Mouse (Mus musculus) liver, postnatal 0 days (tissue): ENCODE measurements around the gene Gm20388. TPM values are rescaled to one million over a fixed set of nuclear protein-coding genes. Genes with fewer than 3 reads are reported as not detected.

Source experiments
- ATAC-seq: fragments of 200-750 bp; cut with Nextera tagmentation; 2 replicates; pipeline ENCODE4 v1.8.0; 2017; ENCODE audit warnings: mild to moderate bottlenecking, moderate library complexity
- DNase-seq: peaks from one replicate; pipeline ENCODE4 v3.0.0-alpha.2; 2016
- H3K27ac ChIP-seq: fragments of 300-500 bp; sonication (generic); 2 replicates; pipeline ENCODE4 v1.5.1; 2014; ENCODE audit warnings: antibody characterized with exemption, moderate library complexity, mild to moderate bottlenecking, low read depth
- H3K27me3 ChIP-seq: fragments of 300-500 bp; sonication (generic); 2 replicates; pipeline ENCODE4 v1.6.1; 2014; ENCODE audit warnings: low read length, control low read depth, mixed read lengths; ENCODE audit not compliant: insufficient read depth
- H3K36me3 ChIP-seq: fragments of 300-500 bp; sonication (generic); replicated peaks from 2 replicates; pipeline ENCODE4 v1.6.1; 2014; ENCODE audit warnings: mild to moderate bottlenecking, control low read depth, low read length, moderate library complexity, mixed read lengths; ENCODE audit not compliant: insufficient read depth
- H3K4me1 ChIP-seq: fragments of 300-500 bp; sonication (generic); 2 replicates; pipeline ENCODE4 v1.6.1; 2014; ENCODE audit warnings: antibody characterized with exemption, mild to moderate bottlenecking, control low read depth; ENCODE audit not compliant: insufficient read depth
- H3K4me2 ChIP-seq: fragments of 300-500 bp; sonication (generic); 2 replicates; pipeline ENCODE4 v1.6.1; 2014; ENCODE audit warnings: low read depth, mild to moderate bottlenecking, low read length, moderate library complexity, mixed read lengths
- H3K4me3 ChIP-seq: fragments of 300-500 bp; sonication (generic); 2 replicates; pipeline ENCODE4 v1.5.1; 2014; ENCODE audit warnings: low read depth, low read length
- H3K9ac ChIP-seq: fragments of 300-500 bp; sonication (generic); replicated peaks from 2 replicates; pipeline ENCODE4 v1.6.1; 2014; ENCODE audit warnings: mild to moderate bottlenecking, moderate library complexity
- H3K9me3 ChIP-seq: fragments of 300-500 bp; sonication (generic); 2 replicates; pipeline ENCODE4 v1.6.1; 2016; ENCODE audit warnings: mild to moderate bottlenecking, control low read depth, low read length, mixed read lengths
- CTCF ChIP-seq: sonication (generic); IDR thresholded peaks from 2 replicates; pipeline ENCODE4 v1.5.1; 2016; ENCODE audit warnings: antibody characterized with exemption, low read depth
- EP300 ChIP-seq: IDR thresholded peaks from 2 replicates; pipeline ENCODE4 v1.6.1; 2016; ENCODE audit warnings: antibody characterized with exemption, low read depth, mild to moderate bottlenecking
- WGBS: fragments of 180-500 bp; shearing (Covaris S2); extraction: QIAGEN DNeasy Blood & Tissue Kit; methylation state at CpG from one replicate; pipeline ENCODE4 v1.1.7; 2014; ENCODE audit not compliant: insufficient replicate concordance; 5-methylcytosine and 5-hydroxymethylcytosine counted together
- polyA plus RNA-seq: library from polyadenylated mRNA; unstranded; fragments of >200 nt; fragmentation: Nextera tagmentation; extraction: Ambion mirVana; gene quantifications from 2 replicates; pipeline ENCODE4 v1.2.1, GENCODE M21; 2015

Gm20388 gene
- polyA plus RNA-seq, 1 experiment from 2014 or later: not detected

DNA sequence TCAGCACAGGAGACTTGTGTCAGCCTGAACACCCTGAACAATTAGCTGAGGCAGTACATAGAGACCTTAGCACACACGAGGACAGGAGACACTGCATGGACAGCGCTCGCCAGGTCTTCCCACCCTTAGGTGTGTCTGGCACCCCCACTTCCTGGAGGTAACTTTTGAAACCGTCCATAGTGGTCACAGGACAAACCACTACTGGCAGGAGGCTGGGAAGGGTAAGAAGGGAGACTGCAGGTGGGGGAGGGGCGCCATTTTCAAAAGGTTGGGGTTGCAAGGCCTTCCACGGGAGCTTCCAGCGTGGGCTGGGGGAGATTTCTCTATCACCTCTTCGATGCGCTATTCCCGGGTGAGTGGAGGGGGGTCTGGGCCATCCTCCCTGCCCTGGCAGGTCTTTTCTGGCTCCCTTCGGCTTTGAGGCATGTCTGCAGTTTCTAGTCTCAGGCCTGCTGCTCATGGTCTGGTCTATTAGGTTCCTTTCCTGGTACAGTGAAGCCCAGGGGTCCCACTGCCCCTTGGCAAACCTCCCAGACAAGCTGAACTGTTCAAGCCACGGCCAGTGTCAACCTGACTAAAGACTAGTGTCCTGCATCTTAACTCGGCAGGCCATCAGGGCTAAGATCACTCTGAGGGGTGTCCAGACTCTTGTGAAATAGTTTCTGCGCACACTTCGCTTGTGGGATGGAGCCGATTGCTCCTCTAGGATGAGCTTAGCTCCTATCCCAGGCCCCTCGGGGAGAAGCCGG, 2521.2 kb downstream of the Gm20388 start:
- peak overlapping the region; percentile 94 for H3K27ac ChIP-seq
- TF ChIP-seq CTCF (no peak), EP300 (no peak)
- peak overlapping the region; percentile 90 for H3K4me2 ChIP-seq
- DNase-seq (no peak), ATAC-seq (no peak; the same call in 1 of the 2 replicates)
- peaks cover 28% of the 10 kb centered on the region for H3K4me1 ChIP-seq
- WGBS: 19% methylated on average over 18 of the region's 18 CpGs
- no peaks in the 10 kb centered on the region for H3K9me3 ChIP-seq
- H3K27me3 ChIP-seq: no peaks in the 10 kb centered on the region
- peak overlapping the region; percentile 66 for H3K4me3 ChIP-seq
- H3K9ac ChIP-seq: peak overlapping the region; percentile 76
- peaks cover 19% of the 10 kb centered on the region for H3K36me3 ChIP-seq

DNA sequence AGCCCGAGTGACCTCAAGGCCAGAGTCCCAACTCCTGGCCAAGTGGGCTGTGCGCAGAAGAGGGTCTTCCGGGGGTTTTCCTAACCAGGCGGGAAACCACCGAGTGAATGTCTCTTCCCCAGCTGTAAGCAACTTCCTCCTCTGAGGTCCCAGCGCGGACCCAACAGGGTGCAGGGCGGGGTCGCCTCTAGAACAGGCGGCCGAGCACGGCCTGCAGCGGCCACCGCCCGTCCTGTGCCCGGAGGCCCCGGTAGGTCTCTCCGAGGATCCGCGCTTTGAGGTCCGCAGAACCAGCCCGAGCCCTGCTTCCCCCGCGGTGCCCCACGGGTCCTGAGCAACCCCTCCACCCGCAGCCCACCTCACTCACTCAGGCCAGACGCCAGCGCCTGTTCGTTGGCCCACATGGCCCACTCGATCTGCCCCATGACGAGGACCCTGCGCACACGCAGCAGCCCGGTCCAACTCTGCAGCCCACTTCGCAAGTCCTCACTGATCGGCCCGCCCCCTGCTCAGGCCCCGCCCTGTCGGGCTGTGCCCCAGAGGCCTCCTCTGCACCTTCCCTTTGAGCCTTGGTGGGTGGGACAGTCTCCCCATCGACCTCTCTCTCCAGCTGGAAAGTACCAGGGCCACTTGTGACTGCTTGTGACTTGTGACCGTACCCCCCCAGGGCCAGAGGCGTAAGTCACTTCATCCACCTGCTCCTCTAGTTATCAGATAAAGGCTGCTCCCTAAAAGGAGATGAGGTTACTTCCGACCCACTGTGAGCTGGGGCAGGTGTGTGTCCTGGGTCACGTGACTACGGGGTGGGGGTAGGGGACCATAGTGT, 2522.0 kb downstream of the Gm20388 start, which contains the start of gene Cyba:
Gene Cyba (minus strand): TSS at position 488 of the 826 bp plus-strand sequence.
- ATAC-seq: peak; percentile 71
- WGBS: 2% methylated on average over 41 of the region's 45 CpGs

DNA sequence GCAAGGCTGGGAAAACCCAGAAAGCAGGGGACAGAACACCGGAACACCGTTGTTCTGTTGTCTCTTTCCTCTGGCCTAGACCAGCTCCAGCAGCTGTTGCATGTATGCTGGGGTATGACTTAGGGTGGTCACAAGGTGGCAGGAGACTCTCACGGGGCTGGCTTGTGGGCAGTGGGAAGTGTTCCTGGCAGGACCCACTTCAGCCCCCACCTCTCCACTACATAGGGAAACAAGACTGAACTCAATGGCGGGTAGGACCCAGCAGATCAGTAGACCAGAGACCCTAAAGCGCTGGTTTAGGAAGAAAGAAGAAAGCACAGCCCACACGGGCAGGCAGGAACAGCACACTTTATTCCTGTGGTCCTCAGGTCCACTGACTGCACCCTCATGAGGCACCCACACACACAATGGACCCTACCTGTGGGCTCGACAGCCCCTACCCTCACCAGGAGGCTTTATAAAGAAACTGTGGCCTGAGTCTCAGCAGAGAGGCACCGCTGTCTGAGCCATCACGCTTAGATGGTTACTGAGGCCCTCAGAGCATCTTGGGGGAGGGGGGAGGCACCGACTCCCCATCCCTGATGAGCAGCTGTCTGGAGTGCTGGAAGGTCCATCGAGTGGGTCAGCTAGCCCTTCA, 2522.7 kb downstream of the Gm20388 start:
- Histone ChIP-seq H3K9me3 (no peaks in the 10 kb centered on the region), H3K36me3 (peaks cover 17% of the 10 kb centered on the region), H3K27ac (peak overlapping the region; percentile 94), H3K4me1 (peaks cover 28% of the 10 kb centered on the region), H3K27me3 (no peaks in the 10 kb centered on the region), H3K4me3 (peak overlapping the region; percentile 66), H3K9ac (peak overlapping the region; percentile 76; the same call in 1 of the 2 replicates), H3K4me2 (peak overlapping the region; percentile 90)
- ATAC-seq (no peak; the same call in 1 of the 2 replicates), DNase-seq (no peak)
- peak; percentile 56 for TF ChIP-seq CTCF
- no peak for TF ChIP-seq EP300
- 48% methylated on average over 11 of the region's 11 CpGs for WGBS

More for the DNA sequence above, 2522.0 kb downstream of the Gm20388 start, which contains the start of gene Cyba:
- TF ChIP-seq CTCF (no peak), EP300 (no peak)
- H3K27me3 ChIP-seq: no peaks in the 10 kb centered on the region
- peak within 1 kb of the TSS; percentile 90 for H3K4me2 ChIP-seq
- H3K4me3 ChIP-seq: peak within 1 kb of the TSS; percentile 66
- peaks cover 28% of the 10 kb centered on the region for H3K4me1 ChIP-seq
- H3K36me3 ChIP-seq: peaks cover 17% of the 10 kb centered on the region
- DNase-seq: peak; percentile 80
- H3K27ac ChIP-seq: peak within 1 kb of the TSS; percentile 94
- peak within 1 kb of the TSS; percentile 76 for H3K9ac ChIP-seq
- no peaks in the 10 kb centered on the region for H3K9me3 ChIP-seq

DNA sequence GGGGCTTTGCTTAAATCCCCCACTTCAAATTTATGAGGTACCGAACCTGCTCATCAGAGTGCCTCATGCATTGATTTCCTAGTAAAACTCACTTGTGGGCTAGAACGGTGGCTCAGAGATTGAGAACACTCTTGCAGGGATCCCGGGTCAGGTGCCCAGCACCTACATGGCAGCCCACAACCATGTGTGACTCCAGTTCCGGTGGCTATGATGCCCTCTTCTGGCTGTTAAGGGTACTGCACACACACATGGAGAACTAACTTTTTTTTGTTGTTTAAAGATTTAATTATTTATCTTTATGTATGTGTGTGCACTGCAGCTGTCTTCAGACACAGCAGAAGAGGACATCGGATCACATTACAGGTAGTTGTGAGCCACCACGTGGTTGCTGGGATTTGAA, 2524.7 kb downstream of the Gm20388 start:
- DNase-seq (no peak), ATAC-seq (no peak)
- WGBS: 83% methylated on average over 6 of the region's 6 CpGs
- Histone ChIP-seq H3K27ac (no peak overlapping the region), H3K9ac (no peak overlapping the region), H3K27me3 (no peaks in the 10 kb centered on the region), H3K36me3 (peaks cover 26% of the 10 kb centered on the region), H3K4me3 (no peak overlapping the region), H3K4me1 (peaks cover 28% of the 10 kb centered on the region), H3K9me3 (no peaks in the 10 kb centered on the region), H3K4me2 (no peak overlapping the region)
- TF ChIP-seq EP300 (no peak), CTCF (peak; percentile 59)

DNA sequence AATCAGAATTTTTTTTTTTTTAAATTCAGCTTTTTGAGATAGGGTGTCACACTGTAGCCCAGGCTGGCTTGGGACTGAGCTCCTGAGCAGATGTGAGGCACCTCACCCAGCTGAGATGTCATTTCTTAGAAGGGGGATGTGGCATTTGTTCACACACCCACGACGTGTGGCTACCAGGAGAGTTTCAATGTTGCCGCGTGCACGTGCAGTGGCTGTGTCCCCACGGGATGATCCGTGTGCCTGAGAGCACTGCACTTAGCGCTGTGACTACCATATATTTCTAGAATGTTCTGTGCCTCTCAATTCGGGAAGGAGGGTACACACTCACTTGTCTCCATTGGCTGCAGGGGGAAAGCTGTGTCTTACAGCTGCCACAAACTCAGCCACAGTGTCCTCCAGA, 2525.5 kb downstream of the Gm20388 start:
- no peak for ATAC-seq
- TF ChIP-seq EP300: no peak
- TF ChIP-seq CTCF: no peak
- DNase-seq: no peak
- no peak overlapping the region for H3K27ac ChIP-seq
- H3K9me3 ChIP-seq: no peaks in the 10 kb centered on the region
- 87% methylated on average over 9 of the region's 9 CpGs for WGBS
- 0 out of 2 replicates have a peak overlapping the region, but pooled peaks have one; percentile 44 for H3K4me2 ChIP-seq
- no peak overlapping the region for H3K9ac ChIP-seq
- H3K4me3 ChIP-seq: no peak overlapping the region
- peaks cover 26% of the 10 kb centered on the region for H3K36me3 ChIP-seq
- H3K27me3 ChIP-seq: no peaks in the 10 kb centered on the region
- H3K4me1 ChIP-seq: peaks cover 23% of the 10 kb centered on the region
